Mouse (Mus musculus) thymus, postnatal 4 days (tissue): ENCODE measurements at regions not wholly inside any gene's neighbourhood (a gene's known extent, or its start where the extent isn't known, plus 50 kb on each side); places are given as distances from the start of the nearest gene placed in this dataset.

Experiments
- DNase-seq: peaks from one replicate; pipeline ENCODE4 v3.0.0; 2021

DNA sequence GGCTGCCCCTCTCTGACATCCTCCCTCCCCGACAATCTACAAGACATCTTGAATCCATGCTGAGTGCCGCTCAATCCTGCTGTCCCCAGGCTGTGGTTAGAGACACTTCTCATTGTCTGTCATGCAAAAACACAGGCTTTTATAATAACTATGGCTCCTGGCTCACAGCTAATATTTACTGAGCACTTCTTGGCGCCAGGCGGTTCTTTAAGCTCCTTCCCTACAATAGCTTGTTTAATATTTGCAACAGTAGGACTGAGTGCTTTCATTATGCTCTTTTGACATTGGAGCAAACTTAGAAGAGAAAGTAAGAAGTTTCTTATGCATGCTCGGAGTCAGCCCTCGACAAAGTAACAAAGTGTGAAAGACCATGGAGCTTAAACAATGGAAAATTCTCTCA lies 151.6 kb upstream of the Irx6 start:
- no peak for DNase-seq

DNA sequence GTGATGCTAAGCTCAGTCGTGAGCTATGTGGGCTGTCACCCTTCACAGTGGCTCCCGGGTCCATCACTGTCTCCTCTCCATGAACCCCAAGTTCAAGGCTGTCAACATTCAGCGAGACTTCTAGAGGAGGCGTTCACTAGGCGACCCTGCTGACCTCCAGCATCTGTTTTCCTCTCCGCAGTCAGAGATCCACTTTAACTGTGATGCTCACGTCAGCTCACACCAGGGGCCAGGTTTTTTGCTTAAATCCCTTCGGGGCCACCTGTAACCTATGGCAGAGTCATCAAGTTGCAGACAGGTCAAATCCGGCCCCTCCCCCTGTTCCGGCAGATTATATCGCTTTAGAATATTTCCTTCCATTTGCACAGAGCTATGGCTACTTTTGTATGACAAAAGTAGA lies 144.3 kb upstream of the Irx6 start:
- DNase-seq: no peak

DNA sequence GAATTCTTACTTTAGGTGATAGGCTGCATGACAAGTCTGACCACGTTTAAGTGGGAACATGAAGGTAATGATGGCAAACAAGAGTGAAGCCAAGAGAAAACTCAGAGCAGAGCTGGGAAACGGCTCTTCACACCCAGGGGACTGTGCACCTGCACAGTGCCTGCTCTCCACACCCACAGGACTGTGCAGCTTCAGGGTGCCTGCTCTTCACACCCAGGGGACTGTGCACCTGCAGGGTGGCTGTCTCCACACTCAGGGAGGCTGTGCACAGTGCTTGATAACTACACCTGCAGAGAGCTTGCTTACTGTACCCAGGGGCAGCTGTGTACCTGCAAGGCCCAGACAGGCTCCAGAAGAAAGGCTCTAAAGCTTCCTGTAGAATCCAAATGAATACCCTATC lies 133.5 kb upstream of the Irx6 start:
- peak; percentile 42 for DNase-seq

DNA sequence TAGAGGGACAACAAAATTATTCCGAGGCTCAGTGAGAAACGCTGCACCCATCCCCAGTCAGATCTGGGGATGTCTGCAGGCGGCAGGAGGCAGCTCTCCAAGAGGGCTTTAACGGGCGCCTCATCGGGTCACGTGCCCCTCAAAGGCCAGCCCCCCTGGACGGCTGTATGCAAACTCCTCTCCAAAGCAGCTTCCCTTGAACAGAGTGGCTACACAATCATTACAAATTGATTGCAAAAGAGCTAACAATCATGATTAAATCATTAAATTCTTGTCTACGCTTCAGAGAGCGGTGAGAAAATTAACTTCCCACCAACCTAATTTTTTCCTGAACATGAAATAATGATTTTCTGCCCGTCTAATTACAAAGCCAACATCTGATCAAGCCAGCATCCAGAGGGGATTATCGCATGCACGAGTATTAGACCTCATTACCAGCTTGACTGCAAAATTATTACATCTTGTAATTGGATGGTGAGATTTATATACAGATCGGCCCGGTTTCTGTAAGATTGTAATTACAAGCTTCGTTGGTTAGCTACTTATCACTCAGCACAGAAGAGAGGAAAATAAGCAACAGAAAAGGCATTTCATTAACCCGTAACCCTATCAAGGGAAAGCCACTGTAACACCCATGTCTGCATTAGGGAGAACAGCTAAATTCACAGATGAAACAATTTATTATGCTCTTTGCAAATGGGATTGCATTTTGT lies 128.6 kb upstream of the Irx6 start:
- DNase-seq: peak; percentile 15

DNA sequence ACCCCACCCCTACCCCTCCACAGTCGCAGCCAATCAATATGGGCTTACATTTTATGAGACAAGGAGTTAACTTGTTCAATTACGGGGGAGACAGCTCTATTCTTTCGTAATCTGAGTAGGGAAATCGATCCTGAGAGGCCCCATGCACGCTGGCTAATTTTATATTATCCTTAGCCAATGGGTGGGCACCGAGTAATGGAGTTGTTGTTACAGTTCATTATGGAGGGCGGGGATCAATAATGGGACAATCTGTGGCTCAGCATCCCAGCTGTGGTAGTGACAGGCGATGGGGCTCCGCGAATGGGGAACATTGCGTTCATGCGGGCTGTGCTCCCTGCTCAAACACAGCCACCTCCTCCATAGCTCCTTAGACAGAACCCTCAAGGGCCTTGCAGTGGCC lies 118.9 kb upstream of the Irx6 start:
- no peak for DNase-seq

DNA sequence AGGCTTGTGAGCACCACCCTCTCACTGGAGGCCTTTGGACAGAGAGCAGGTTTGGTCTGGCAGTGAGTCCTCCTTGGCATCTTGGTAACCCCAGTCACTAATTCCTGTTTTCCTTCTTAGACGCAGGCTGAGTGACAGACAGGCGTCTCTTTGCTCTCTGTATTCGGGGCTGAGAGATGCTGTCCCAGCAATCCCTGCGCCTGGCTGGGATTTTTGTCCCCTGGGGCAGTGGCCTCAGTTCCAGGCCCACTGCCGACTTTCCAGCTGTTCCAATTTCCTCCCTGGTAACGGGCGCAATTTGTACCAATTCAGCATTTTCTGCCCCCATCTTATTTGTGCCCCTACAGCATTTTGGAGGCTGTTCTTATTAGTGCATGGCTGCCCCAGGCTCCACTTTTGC lies 118.5 kb upstream of the Irx6 start:
- DNase-seq: no peak

DNA sequence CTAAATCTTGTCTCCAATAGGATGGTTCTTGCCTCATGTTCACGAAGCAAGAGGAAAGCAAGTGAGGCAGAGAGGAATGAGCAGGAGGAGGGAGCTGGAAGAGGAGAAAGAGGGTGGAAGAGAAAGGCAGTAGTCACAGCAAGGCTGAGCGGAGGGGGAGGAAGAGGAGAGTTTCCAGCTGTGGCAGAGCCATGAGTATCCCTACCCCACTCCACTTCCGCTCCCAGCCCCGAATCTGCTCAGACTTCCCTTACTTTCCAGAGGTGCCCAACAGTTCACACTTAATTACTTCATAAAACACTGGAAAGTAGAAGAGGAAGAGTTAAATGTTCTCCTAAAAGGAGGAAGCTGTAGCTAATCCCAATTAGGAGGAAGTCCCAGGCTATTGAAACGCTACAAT lies 111.6 kb upstream of the Irx6 start:
- DNase-seq: no peak

DNA sequence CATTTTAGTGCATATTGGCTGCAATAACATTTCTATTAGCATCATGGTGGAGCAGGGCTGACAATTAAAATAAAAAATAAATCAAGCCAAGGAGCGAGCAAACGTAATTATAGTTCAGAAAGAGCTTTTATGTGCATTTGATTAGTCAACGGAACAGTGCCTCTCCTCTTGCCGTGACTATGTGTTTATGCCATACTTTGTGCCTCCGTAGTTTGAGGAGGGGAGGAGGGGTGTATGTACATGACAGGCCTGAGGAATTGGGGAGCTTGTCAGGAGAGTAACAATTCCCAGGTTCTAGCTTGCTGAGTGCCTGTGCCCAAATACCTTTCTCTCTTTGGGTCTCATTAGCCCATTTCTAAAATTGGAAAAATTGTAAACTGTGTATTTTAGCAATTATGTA lies 111.1 kb upstream of the Irx6 start:
- DNase-seq: no peak

DNA sequence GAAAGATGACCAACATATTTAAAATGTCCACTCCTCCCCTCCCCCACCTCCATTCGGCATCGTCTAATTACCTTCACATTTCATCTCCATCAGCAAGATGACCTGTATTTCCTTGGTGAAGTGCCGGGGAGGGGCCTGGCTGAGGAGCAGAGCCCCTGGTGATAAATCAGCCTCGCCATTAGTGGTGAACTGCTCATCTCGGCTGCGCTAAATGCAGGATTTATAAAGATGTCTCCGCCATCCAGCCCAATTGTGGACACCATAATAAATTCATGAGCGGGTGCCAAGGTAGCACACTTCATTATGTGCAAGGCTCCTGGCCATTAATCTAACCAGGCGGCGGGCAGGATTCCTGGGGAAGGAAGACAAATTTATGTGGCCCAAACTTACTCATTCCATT lies 104.4 kb upstream of the Irx6 start:
- no peak for DNase-seq

DNA sequence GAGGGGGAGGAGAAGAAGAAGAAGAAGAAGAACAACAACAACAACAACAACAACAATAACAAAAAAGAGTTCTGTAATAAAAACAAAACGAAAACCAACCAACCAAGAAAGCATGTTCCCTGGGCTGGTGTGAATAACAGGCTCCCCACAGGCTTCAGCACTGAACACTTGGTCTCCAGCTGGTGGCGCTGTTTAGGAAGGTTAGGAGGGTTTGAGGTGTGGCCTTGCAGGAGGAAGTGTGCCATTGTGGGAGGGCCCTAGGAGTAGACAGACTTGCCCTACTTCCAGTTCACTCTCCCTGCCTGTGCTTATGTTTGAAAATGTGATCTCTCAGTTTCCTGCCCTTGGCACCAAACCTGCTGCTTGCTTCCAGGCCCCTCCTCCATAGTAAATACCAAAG lies 94.6 kb upstream of the Irx6 start:
- peak; percentile 25 for DNase-seq

DNA sequence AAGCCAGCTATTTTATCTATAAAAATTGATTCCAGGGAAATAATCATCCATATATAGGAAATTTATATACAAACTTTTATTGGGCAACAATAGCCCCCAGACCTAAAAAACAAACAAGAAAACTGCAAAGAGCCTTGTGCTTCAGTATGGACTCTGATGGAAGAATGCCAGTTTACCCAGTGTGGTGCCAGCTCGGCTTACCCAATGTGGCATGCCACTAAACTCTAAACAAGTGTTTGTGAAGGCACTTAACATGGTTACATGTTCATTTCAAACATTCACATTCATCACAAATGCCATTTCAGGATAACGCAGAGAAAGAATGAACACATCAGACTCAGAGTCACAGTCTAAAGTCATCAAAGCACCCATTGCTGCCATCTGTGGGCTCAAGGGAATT lies 93.0 kb upstream of the Irx6 start:
- no peak for DNase-seq

DNA sequence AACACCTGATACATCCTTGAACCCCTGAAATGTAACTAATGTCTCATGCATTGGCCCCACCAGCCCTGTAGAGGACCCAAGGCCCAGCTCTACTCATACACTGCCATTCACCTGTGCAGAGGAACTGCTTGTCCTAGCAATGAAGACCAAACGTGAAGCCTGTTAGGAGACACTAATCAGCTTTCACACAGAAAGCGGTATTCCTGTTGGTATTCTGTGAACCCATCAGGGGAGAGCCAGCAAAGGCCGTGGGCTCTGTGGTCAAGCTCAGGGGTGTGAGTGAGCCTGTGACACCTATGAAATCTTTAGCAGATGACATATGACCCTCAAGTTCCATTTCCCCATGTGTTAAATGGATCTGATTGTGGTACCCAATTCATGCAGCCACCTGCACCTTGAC lies 73.3 kb upstream of the Irx6 start:
- DNase-seq: no peak

DNA sequence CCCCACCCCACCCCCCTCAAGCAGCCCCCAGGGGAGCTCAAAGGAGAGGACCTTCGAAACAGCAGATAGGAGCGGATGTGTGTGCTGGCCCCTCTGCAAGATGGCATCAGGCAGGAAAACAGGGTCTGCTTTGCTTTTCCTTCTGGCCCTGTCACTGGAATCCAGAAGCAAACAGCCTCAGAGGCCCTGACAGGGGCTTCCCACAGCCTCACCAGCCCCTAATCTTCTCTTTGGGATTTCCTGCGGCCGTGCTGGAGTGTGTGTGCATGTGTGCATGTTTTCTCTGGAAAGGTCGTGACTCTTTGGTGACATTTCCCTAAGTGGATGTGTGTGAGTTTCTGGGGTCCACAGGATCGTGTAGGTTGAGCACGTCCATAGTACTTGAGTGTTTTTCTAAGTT lies 71.1 kb upstream of the Irx6 start:
- DNase-seq: no peak

DNA sequence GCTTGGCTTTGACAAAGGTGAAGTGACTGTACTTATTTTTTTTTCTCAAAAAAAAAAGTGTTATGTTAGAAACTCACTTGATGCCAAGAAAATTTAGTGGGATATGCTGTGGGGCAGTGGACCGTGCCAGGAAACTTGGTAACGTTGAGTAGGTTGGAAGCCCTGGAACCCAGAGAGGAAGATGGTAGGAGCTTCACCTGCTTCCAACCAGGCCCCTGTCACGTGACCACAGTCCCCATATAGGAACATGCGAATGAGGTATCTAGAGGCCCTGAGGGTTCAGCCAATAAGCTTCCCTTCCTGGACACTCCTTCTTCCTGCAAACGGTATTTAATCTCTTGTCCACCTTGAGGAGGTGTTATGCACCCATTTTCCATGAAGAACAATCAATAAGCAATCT lies 68.5 kb upstream of the Irx6 start:
- DNase-seq: no peak

DNA sequence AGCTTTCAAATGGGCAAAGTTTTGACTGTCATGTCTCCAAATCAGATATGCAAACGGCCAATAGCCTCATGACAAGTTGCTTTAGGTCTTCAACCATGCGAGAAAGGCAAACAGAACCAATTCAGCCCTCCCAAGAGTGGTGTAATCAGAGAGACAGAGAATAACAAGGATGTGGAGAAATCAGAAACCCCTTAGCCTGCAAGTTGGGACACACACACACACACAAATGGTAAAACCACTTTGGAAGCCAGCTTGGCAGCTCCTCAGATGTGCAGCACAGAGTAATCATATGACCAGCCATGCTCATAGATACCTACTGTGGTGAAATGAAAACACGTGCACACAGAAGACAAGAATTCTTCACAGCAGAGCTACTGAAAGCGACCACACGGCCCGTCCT lies 66.5 kb upstream of the Irx6 start:
- DNase-seq: no peak

DNA sequence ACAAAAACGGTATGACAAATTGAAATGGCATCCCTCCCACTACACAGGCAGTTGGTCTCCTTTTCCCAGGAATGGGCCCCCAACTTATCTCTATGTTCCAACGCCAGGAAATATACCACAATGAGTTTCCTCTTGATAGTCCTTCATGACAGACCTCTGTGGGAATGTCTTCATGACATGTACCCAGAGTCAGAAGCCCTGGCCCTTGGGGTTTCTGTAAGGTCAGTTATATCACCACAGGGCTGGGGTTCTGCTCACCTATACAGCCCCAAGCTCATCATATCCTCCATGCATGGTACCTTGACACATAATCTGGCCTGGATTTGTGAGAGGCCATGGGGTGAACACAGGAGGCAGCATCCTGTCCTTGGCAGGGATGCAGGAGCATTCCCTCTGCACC lies 64.2 kb upstream of the Irx6 start:
- DNase-seq: no peak

DNA sequence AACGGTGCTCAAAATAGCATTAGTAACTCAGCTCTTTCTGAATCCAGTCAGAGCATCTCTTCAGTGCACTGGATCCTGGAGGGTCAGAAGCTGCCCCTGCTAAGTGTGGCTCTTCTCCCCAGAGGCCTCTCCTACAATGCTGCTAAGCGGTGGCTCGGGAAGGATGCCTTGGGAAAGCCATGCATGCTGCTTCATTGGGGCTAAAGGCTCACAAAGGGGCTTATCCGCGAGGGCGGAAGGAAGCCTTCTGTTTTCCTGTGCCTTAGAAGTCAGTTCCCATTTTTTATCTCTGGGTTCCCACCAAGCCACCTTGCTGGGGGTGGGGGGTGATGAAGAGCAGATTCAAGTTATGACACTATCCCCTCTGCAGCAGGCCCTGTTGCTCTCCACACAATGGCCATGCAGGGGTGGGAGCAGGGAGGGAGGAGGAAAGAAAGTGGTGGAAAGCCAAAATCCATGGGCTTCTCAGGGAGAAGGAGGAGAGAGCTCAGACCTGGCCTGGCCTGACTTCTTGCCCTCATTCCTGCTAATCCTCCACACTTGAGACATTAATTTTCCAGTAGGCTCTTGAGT lies 63.5 kb upstream of the Irx6 start:
- DNase-seq: no peak

DNA sequence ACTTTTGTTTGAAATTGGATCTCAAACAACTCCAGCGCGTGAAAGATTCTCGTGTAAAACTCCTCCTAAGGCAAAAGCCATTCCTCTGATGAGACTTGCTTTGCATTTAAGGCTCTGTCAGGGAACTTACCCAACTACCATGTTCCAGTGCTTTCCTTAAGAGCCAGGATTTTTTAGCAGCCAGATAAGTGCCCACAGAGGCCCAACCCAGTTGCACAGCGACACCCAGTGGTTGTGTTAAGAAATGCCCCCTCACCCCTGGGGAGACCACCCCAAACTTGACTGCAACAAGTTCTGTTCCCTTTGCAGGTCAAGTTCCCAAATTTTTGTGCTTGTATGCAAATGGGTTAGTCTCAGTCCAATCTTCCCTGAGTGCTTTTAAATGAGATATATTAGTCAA lies 60.6 kb upstream of the Irx6 start:
- DNase-seq: peak; percentile 64

DNA sequence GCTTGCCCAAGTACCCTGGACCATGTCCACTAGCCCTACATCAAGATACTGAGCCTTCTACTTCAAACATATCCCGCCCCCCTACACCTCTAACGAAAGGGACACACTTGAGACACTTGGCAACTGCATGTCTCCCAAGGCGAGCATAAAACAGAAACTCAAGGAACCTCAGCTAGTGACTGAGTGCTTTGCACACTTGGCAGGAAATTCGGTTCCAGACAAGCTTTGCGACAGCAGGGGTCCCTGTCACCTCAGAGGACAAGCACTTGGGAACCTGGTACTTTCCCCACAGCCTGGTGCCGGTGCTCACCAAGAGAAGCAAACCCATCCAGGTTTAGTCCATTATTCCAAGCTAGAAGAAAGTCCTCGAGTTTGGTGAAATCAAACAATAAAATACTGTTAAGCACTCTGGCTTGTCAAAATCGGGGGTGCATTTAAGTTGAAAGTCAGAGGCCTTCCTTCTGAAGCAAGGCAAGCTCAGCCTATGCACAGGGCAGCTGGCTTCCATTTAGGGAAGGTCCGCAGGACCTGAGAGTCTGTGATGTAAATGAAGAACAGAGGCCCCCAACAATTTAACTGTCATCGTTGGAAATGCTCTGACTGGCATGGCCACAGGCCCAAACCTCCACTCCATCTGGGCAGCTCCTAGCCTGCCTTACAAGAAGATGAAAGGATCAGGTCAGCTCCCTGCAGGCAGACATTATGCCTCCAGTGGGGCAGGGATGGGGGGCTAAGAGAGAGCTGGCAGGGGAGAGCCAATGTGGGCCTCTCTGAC lies 57.6 kb upstream of the Irx6 start:
- DNase-seq: no peak

DNA sequence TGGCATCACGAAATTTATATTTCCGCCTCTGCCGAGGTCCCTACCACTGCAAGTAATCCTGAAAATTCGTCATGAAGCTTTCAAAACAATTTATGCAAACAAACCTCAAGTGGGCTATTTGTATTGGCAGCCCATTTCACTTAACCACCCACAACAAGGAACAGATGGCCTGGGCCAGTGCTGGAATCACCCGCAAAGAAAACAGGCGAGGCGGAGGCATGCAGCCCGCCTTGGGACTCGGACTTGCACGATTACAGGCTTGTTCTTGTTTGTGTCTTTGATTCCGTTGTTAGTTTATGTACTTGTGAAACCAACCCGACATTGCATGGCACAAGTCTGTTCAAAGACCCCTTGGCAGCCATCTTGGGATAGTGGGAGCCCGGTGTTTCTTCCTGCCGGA lies 55.8 kb upstream of the Irx6 start:
- DNase-seq: no peak
